Mouse (Mus musculus) lung, embryonic 16.5 days (tissue): ENCODE results near the gene Zmiz2. TPM values are rescaled to one million over a fixed set of nuclear protein-coding genes. Genes with fewer than 3 reads are reported as not detected.
"Not testable (repeated sequence)": the region's sequence is repeated elsewhere in the genome, so short reads cannot be mapped to it uniquely, and the experiment has no call there.

Experiments used
- ATAC-seq: fragments of 200-750 bp; cut with Nextera tagmentation; 2 replicates; pipeline ENCODE4 v1.8.0; 2017; ENCODE audit warnings: low read depth, mild to moderate bottlenecking, moderate library complexity
- H3K27ac ChIP-seq: fragments of 300-500 bp; sonication (generic); 2 replicates; pipeline ENCODE4 v1.5.1; 2014; ENCODE audit warnings: mild to moderate bottlenecking, control low read depth, low read length
- H3K27me3 ChIP-seq: fragments of 300-500 bp; sonication (generic); 2 replicates; pipeline ENCODE4 v1.6.1; 2014; ENCODE audit warnings: low read depth, low read length, mixed read lengths; ENCODE audit not compliant: control insufficient read depth, insufficient read depth
- H3K36me3 ChIP-seq: fragments of 300-500 bp; sonication (generic); 2 replicates; pipeline ENCODE4 v1.6.1; 2014; ENCODE audit warnings: low read length; ENCODE audit not compliant: control insufficient read depth, insufficient read depth
- H3K4me1 ChIP-seq: fragments of 300-500 bp; sonication (generic); replicated peaks from 2 replicates; pipeline ENCODE4 v1.6.1; 2014; ENCODE audit warnings: low read length, mixed read lengths; ENCODE audit not compliant: control insufficient read depth, insufficient read depth
- H3K4me2 ChIP-seq: fragments of 300-500 bp; sonication (generic); 2 replicates; pipeline ENCODE4 v1.6.1; 2014; ENCODE audit warnings: low read depth, low read length, control low read depth
- H3K4me3 ChIP-seq: fragments of 300-500 bp; sonication (generic); 2 replicates; pipeline ENCODE4 v1.5.1; 2014; ENCODE audit warnings: mild to moderate bottlenecking, low read length, control low read depth
- H3K9ac ChIP-seq: fragments of 300-500 bp; sonication (generic); 2 replicates; pipeline ENCODE4 v1.6.1; 2014; ENCODE audit warnings: low read length, control low read depth
- H3K9me3 ChIP-seq: fragments of 300-500 bp; sonication (generic); 2 replicates; pipeline ENCODE4 v1.6.1; 2016; ENCODE audit warnings: low read length; ENCODE audit not compliant: control insufficient read depth
- WGBS: fragments of 180-500 bp; shearing (Covaris S2); extraction: QIAGEN DNeasy Blood & Tissue Kit; methylation state at CpG from one replicate; pipeline ENCODE4 v1.1.7; 2014; 5-methylcytosine and 5-hydroxymethylcytosine counted together
- polyA plus RNA-seq: library from polyadenylated mRNA; unstranded; fragments of >200 nt; fragmentation: Nextera tagmentation; extraction: Ambion mirVana; gene quantifications from 2 replicates; pipeline ENCODE4 v1.2.1, GENCODE M21; 2015

The Zmiz2 gene
- polyA plus RNA-seq, 1 experiment from 2014 or later = 9.3 TPM

DNA sequence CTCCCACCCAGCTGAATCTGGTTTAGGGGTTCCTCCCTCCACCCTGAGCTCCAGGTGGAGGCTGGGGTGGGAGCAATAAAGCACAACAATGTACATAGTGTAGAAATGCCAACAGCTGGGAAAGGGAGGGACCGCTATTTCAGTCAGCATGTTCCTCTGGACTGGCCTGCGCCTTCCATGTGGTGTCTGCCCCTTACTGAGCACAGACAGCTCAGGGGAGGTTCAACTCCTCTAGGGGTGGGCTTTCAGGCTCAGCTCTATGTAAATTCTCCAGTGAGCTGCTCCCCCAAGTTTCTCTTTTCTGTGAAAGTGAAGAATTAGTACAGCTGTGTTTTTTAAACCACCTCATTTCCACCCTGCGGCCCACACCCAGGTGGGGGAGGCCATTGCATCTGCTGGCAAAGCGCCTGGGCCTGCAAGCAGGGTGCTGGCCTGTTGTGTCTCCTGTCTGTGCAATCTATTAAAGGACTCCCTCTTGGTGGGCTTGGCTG, 16.8 kb downstream of the Zmiz2 start:
- Histone ChIP-seq H3K4me1 (peaks cover 30% of the 10 kb centered on the region), H3K9ac (no peak overlapping the region; the same call in 1 of the 2 replicates), H3K27me3 (no peaks in the 10 kb centered on the region), H3K27ac (peak overlapping the region; percentile 75), H3K4me2 (no peak overlapping the region), H3K4me3 (no peak overlapping the region), H3K36me3 (peaks cover 28% of the 10 kb centered on the region), H3K9me3 (no peaks in the 10 kb centered on the region)
- 63% methylated on average over 4 of the region's 4 CpGs for WGBS
- ATAC-seq = peak; percentile 19; the same call in 1 of the 2 replicates

DNA sequence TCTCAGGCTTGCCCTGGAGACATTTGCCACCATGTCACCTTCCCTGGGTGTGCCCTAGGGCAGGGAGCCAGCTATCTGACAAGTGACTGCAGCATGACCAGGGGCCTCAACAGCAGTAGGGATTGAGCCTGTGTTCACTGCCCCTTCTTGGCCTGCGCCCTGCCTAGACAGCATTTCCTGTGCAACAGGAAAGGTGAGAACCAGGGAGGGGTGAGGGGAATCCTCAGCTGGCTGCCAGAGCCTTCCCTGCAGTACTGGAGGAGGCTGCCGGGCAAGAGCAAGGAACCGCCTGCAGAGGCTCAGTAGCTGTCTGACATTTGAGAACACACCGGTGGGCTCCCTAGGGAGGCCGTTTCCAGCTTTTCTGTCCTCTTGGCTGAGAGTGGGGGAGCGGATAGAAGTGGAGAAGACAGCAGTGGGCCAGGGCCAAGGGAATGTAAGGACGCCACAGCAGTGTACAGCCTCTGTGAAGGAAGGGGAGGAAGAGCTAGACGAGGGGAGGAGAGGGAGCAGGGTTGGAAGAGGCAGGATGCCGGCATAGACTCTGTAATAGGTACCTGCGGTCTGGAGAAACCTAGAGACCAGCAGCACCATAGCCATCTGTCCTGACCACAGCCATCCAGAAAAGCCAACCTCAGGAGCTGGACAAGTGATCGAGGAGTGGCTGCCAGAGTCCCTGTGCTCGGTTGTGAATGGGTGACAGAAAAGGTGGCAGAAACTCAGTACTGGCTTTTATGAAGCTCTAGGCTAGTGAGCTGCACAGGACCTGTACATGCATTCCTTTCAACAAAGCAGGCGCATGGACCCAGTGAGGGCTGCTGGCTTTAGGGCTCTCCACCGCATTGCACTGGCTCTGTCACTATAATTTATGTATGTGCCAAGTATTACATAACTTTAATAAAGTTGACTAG, 17.6 kb downstream of the Zmiz2 start:
- H3K27me3 ChIP-seq = no peaks in the 10 kb centered on the region
- H3K4me2 ChIP-seq = no peak overlapping the region
- H3K9me3 ChIP-seq = no peaks in the 10 kb centered on the region
- H3K4me1 ChIP-seq = peaks cover 30% of the 10 kb centered on the region
- WGBS = 30% methylated on average over 14 of the region's 14 CpGs
- peak; percentile 74 for ATAC-seq
- peak overlapping the region; percentile 41 for H3K9ac ChIP-seq
- H3K27ac ChIP-seq = peak overlapping the region; percentile 75
- H3K4me3 ChIP-seq = no peak overlapping the region
- H3K36me3 ChIP-seq = peaks cover 28% of the 10 kb centered on the region

DNA sequence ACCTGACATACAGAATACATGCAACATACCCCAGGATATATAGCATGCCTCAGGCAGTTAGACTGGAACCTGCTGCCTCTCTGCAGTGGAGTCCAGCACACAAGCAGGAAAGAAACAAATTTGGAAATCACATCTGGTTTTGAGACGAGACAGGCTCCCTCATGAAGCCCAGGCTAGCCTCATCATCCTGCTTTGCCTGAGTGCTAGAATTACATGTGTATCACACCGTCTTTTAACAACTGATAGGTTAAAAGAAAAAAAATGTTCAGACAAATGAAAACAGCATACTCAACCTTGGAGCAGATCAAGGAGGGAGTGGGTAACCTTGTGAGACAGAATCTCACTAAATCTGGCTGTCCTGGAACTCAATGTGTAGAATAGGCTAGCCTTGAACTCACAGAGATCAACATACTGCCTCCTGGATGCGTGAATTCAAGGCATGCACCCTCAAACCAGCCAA, 18.3 kb downstream of the Zmiz2 start:
- Histone ChIP-seq H3K27me3 (no peaks in the 10 kb centered on the region), H3K9me3 (no peaks in the 10 kb centered on the region), H3K9ac (no peak overlapping the region), H3K4me1 (peaks cover 30% of the 10 kb centered on the region), H3K36me3 (peaks cover 24% of the 10 kb centered on the region), H3K4me2 (no peak overlapping the region), H3K4me3 (no peak overlapping the region), H3K27ac (no peak overlapping the region)
- 77% methylated on average over 3 of the region's 3 CpGs for WGBS
- ATAC-seq = no peak

DNA sequence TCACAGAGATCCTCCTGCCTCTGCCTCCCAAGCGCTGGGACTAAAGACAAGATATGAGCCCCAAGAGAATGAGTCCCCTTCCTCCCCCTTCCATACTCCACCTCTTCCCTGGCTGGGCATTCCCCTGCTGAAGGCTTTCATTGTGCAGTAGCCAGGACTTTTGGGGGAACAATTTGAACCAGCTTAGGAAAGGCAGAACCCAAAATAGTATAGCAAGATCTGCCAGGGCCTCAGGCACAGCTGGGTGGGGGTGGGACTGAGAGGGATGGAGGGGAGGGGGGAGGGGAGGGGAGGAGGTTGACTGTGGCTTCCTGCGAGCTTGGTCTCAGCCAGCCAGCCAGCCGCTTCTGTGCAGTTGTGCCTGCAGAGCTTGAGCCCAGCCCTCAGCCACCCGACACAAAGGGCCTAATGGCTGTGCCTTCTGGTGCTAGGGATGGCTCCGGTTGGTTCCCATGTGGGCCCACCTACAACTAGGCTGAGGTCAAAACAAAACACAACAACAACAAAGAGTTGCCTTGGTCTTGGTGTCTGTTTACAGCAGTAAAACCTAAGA, 21.3 kb downstream of the Zmiz2 start:
- Histone ChIP-seq H3K27ac (no peak overlapping the region), H3K4me2 (no peak overlapping the region), H3K4me1 (peaks cover 26% of the 10 kb centered on the region), H3K4me3 (no peak overlapping the region), H3K9ac (no peak overlapping the region), H3K27me3 (no peaks in the 10 kb centered on the region), H3K9me3 (no peaks in the 10 kb centered on the region), H3K36me3 (peaks cover 4% of the 10 kb centered on the region; the same call in 1 of the 2 replicates)
- 46% methylated on average over 5 of the region's 5 CpGs for WGBS
- no peak for ATAC-seq

DNA sequence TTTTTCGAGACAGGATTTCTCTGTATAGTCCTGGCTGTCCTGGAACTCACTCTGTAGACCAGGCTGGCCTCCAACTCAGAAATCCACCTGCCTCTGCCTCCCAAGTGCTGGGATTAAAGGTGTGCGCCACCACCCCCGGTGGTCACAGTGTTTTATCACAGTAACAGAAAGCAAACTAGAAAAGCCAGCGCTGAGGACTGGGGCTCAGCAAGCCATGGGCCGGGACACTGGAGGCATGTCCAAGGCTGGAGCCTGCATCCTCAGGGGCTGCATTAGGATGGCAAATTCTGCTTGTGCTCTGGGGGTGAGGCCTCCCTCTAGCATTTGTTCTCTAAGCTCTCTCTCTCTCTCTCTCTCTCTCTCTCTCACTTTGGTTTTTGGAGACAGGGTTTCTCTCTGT, 21.9 kb downstream of the Zmiz2 start:
- H3K4me2 ChIP-seq, H3K27me3 ChIP-seq, H3K9ac ChIP-seq, H3K27ac ChIP-seq, ATAC-seq, H3K4me3 ChIP-seq, H3K9me3 ChIP-seq, H3K36me3 ChIP-seq: not testable (repeated sequence)
- H3K4me1 ChIP-seq = peaks cover 20% of the 10 kb centered on the region
- 84% methylated on average over 5 of the region's 5 CpGs for WGBS

DNA sequence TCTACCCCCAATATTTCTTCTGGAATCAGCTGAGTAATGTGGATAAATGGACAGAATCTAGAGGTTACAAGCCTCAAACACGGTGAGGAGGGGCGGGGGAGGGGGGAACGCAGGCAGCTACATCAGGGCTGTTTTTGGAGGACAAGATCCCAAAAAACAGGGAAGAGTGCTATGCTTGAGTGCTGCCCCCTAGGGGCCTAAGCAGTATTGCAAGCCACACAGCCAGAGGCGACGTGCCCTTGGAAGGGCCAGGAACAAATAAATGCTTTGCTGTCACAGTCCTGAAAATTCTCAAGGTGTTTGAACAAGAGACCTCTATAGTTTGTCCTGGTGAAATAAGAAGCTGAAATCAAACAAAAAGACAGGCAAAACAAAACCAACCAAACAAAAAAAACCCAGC, 22.8 kb downstream of the Zmiz2 start:
- Histone ChIP-seq H3K27ac (no peak overlapping the region), H3K4me1 (peaks cover 11% of the 10 kb centered on the region), H3K4me3 (no peak overlapping the region), H3K4me2 (no peak overlapping the region), H3K9ac (no peak overlapping the region), H3K9me3 (no peaks in the 10 kb centered on the region), H3K36me3 (no peaks in the 10 kb centered on the region), H3K27me3 (no peaks in the 10 kb centered on the region)
- WGBS = 5% methylated on average over 5 of the region's 5 CpGs
- ATAC-seq = no peak

DNA sequence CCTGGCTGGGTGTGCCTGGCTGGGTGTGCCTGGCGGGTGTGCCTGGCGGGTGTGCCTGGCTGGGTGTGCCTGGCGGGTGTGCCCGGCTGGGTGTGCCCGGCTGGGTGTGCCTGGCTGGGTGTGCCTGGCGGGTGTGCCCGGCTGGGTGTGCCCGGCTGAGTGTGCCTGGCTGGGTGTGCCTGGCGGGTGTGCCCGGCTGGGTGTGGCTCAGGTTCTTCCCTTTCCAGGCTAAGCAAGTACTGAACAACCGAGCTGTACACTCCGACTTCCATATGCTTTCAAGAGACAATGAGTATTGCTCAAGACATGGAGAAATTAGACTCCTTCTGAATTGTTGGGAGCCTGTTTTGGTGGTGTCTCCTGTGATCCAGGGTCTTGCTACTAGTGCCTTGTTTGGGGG, 24.4 kb downstream of the Zmiz2 start:
- no peak for ATAC-seq
- peaks cover under 1% of the 10 kb centered on the region for H3K36me3 ChIP-seq
- no peak overlapping the region for H3K4me3 ChIP-seq
- H3K9me3 ChIP-seq = no peaks in the 10 kb centered on the region
- 87% methylated on average over 10 of the region's 12 CpGs for WGBS
- no peak overlapping the region for H3K9ac ChIP-seq
- H3K4me1 ChIP-seq = peaks cover 15% of the 10 kb centered on the region
- no peak overlapping the region for H3K27ac ChIP-seq
- no peaks in the 10 kb centered on the region for H3K27me3 ChIP-seq
- H3K4me2 ChIP-seq = no peak overlapping the region

DNA sequence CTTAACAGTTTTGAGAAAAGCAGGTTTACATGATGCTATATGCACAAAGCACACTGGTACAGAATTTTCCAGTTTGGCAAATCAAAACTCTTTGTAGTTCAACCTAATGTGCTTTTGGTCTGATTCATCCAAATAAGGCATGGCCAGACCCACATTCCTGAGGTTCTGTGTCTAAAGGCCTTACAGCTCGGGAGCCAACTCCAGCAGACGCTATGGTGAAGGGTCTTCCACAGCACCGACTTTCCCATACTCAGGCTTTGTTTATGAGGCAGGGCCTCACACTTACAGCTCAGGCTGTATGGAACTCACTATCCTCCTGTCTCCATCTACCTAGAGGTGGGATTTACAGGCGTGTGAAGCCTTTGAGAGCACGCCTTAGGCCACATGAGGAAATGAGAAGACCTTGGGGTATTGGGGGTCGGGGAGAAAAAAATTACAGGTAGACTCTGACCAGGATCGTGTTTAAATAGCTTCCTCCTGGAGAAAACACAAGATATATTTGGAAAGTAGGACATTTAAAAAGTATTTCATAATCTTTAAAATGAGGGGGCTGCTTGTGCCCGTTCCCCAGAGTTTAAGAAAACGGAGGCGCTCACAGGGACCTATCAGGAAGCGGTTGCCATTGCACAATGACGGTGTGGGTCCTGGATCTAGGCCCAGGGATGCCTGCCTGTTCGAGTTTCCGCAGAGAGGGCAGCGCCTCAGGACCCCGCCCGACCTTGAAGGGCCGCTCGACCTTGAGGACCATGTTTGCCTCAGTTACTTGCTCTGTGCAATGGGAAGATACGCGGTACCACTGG, 26.1 kb downstream of the Zmiz2 start, which contains the start of gene Ppia:
Ppia (plus strand) TSS at position 693 of the 800 bp plus-strand sequence.
- WGBS = 4% methylated on average over 21 of the region's 21 CpGs
- Histone ChIP-seq H3K4me2 (peak within 1 kb of the TSS; percentile 98), H3K9ac (peak within 1 kb of the TSS; percentile 97)

More for the DNA sequence above, 26.1 kb downstream of the Zmiz2 start, which contains the start of gene Ppia:
- peak; percentile 72 for ATAC-seq
- Histone ChIP-seq H3K9me3 (no peaks in the 10 kb centered on the region), H3K27me3 (no peaks in the 10 kb centered on the region), H3K36me3 (peaks cover 13% of the 10 kb centered on the region), H3K4me1 (peaks cover 15% of the 10 kb centered on the region), H3K27ac (peak within 1 kb of the TSS; percentile 98), H3K4me3 (peak within 1 kb of the TSS; percentile 98)
